Mouse (Mus musculus): ENCODE measurements around the gene Ndufa6. TPM values are rescaled to one million over a fixed set of nuclear protein-coding genes. Genes with fewer than 3 reads are reported as not detected.
A peak's percentile ranks its signal among the peaks of the same experiment; 100 is the strongest.
"Not testable (repeated sequence)": the region's sequence is repeated elsewhere in the genome, so short reads cannot be mapped to it uniquely, and the experiment has no call there.

Gene Ndufa6
- polyA plus RNA-seq (2016; fragmentation: Nextera tagmentation; extraction: Ambion mirVana): 475 and 496 TPM in 2 replicates

- Histone ChIP-seq H3K27me3 (replicated peaks) (no peaks in the 10 kb centered on the region), H3K9me3 (replicated peaks) (no peaks in the 10 kb centered on the region), H3K27ac (ENCODE audit: poor library complexity, severe bottlenecking) (peak within 1 kb of the TSS; percentile 89), H3K4me2 (peak within 1 kb of the TSS; percentile 88), H3K4me3 (peak within 1 kb of the TSS; percentile 97), H3K36me3 (peaks cover 19% of the 10 kb centered on the region), H3K4me1 (replicated peaks) (peaks cover 31% of the 10 kb centered on the region), H3K9ac (peak within 1 kb of the TSS; percentile 99)
- 2% methylated on average over 57 of the region's 57 CpGs for WGBS
- ATAC-seq (ENCODE audit: insufficient number of reproducible peaks, low FRiP score): peak; percentile 98
These were observed at the start of gene Ndufa6 for GRCm38 (mm10) chr15:82354126-82354945. Ndufa6 (minus strand) TSS chr15:82354322.

- H3K4me1 ChIP-seq (replicated peaks): no peaks in the 10 kb centered on the region
- ATAC-seq (ENCODE audit: insufficient number of reproducible peaks, low FRiP score): no peak
- H3K36me3 ChIP-seq: no peaks in the 10 kb centered on the region
- H3K9ac ChIP-seq: no peak overlapping the region
- no peaks in the 10 kb centered on the region for H3K9me3 ChIP-seq (replicated peaks)
- H3K4me3 ChIP-seq: no peak overlapping the region
- whole genome bisulfite sequencing: 84% methylated on average over 9 of the region's 9 CpGs
- no peak overlapping the region for H3K4me2 ChIP-seq
- no peak overlapping the region for H3K27ac ChIP-seq (ENCODE audit: poor library complexity, severe bottlenecking)
- H3K27me3 ChIP-seq (replicated peaks): no peaks in the 10 kb centered on the region
These were observed 49.5 kb upstream of the Ndufa6 start for GRCm38 (mm10) chr15:82403606-82404005.

- H3K36me3 ChIP-seq: no peaks in the 10 kb centered on the region
- no peak overlapping the region for H3K4me3 ChIP-seq
- ATAC-seq (ENCODE audit: insufficient number of reproducible peaks, low FRiP score): no peak
- no peak overlapping the region for H3K4me2 ChIP-seq
- H3K9ac ChIP-seq: no peak overlapping the region
- no peaks in the 10 kb centered on the region for H3K27me3 ChIP-seq (replicated peaks)
- H3K27ac ChIP-seq (ENCODE audit: poor library complexity, severe bottlenecking): no peak overlapping the region
- no peaks in the 10 kb centered on the region for H3K9me3 ChIP-seq (replicated peaks)
- 72% methylated on average over 6 of the region's 6 CpGs for WGBS
- no peaks in the 10 kb centered on the region for H3K4me1 ChIP-seq (replicated peaks)
These were observed 48.6 kb upstream of the Ndufa6 start for GRCm38 (mm10) chr15:82402741-82403140.

GRCm38 (mm10) chr15:82402106-82402505 is 48.0 kb upstream of the Ndufa6 start:
- Histone ChIP-seq H3K36me3 (no peaks in the 10 kb centered on the region), H3K4me1 (replicated peaks) (no peaks in the 10 kb centered on the region), H3K9me3 (replicated peaks) (no peaks in the 10 kb centered on the region), H3K27me3 (replicated peaks) (no peaks in the 10 kb centered on the region), H3K4me2 (no peak overlapping the region), H3K9ac (no peak overlapping the region), H3K4me3 (no peak overlapping the region), H3K27ac (ENCODE audit: poor library complexity, severe bottlenecking) (no peak overlapping the region)
- ATAC-seq (ENCODE audit: insufficient number of reproducible peaks, low FRiP score): no peak

GRCm38 (mm10) chr15:82401516-82401915 is 47.4 kb upstream of the Ndufa6 start:
- no peaks in the 10 kb centered on the region for H3K4me1 ChIP-seq (replicated peaks)
- H3K4me2 ChIP-seq: no peak overlapping the region
- no peak overlapping the region for H3K9ac ChIP-seq
- H3K36me3 ChIP-seq: no peaks in the 10 kb centered on the region
- H3K27ac ChIP-seq (ENCODE audit: poor library complexity, severe bottlenecking): no peak overlapping the region
- no peaks in the 10 kb centered on the region for H3K9me3 ChIP-seq (replicated peaks)
- WGBS: 58% methylated on average over 2 of the region's 2 CpGs
- H3K27me3 ChIP-seq (replicated peaks): no peaks in the 10 kb centered on the region
- ATAC-seq (ENCODE audit: insufficient number of reproducible peaks, low FRiP score): no peak
- no peak overlapping the region for H3K4me3 ChIP-seq

- not testable (repeated sequence) for ATAC-seq (ENCODE audit: insufficient number of reproducible peaks, low FRiP score)
- WGBS: 75% methylated on average over 3 of the region's 3 CpGs
These were observed 41.8 kb upstream of the Ndufa6 start for GRCm38 (mm10) chr15:82395955-82396354.

GRCm38 (mm10) chr15:82393922-82394321 is 39.8 kb upstream of the Ndufa6 start, which contains the start of gene Cyp2d11:
Cyp2d11 (minus strand) TSS chr15:82394022.
- not testable (repeated sequence) for H3K9me3 ChIP-seq (replicated peaks); H3K27ac ChIP-seq (ENCODE audit: poor library complexity, severe bottlenecking); H3K27me3 ChIP-seq (replicated peaks); H3K4me1 ChIP-seq (replicated peaks); H3K4me2 ChIP-seq; ATAC-seq (ENCODE audit: insufficient number of reproducible peaks, low FRiP score); H3K36me3 ChIP-seq; H3K9ac ChIP-seq; H3K4me3 ChIP-seq
- WGBS: 74% methylated on average over 2 of the region's 2 CpGs

More at GRCm38 (mm10) chr15:82395955-82396354, 41.8 kb upstream of the Ndufa6 start:
- not testable (repeated sequence) for H3K9me3 ChIP-seq (replicated peaks); H3K27me3 ChIP-seq (replicated peaks); H3K9ac ChIP-seq; H3K27ac ChIP-seq (ENCODE audit: poor library complexity, severe bottlenecking); H3K4me3 ChIP-seq; H3K36me3 ChIP-seq; H3K4me2 ChIP-seq; H3K4me1 ChIP-seq (replicated peaks)

GRCm38 (mm10) chr15:82389916-82390315 is 35.8 kb upstream of the Ndufa6 start:
- H3K27ac ChIP-seq (ENCODE audit: poor library complexity, severe bottlenecking); ATAC-seq (ENCODE audit: insufficient number of reproducible peaks, low FRiP score); H3K4me3 ChIP-seq; H3K4me2 ChIP-seq; H3K9ac ChIP-seq; H3K27me3 ChIP-seq (replicated peaks); H3K36me3 ChIP-seq; H3K4me1 ChIP-seq (replicated peaks); H3K9me3 ChIP-seq (replicated peaks): not testable (repeated sequence)
- 88% methylated on average over 10 of the region's 10 CpGs for WGBS

GRCm38 (mm10) chr15:82385729-82386128 is 31.6 kb upstream of the Ndufa6 start:
- no peak overlapping the region for H3K4me3 ChIP-seq
- H3K9ac ChIP-seq: no peak overlapping the region
- no peaks in the 10 kb centered on the region for H3K9me3 ChIP-seq (replicated peaks)
- WGBS: 81% methylated on average over 2 of the region's 2 CpGs
- no peaks in the 10 kb centered on the region for H3K36me3 ChIP-seq
- H3K27me3 ChIP-seq (replicated peaks): no peaks in the 10 kb centered on the region
- H3K27ac ChIP-seq (ENCODE audit: poor library complexity, severe bottlenecking): no peak overlapping the region
- ATAC-seq (ENCODE audit: insufficient number of reproducible peaks, low FRiP score): no peak
- peaks cover 5% of the 10 kb centered on the region; the same call in 1 of the 2 replicates for H3K4me1 ChIP-seq (replicated peaks)
- no peak overlapping the region for H3K4me2 ChIP-seq

GRCm38 (mm10) chr15:82382441-82382840 is 28.3 kb upstream of the Ndufa6 start:
- ATAC-seq (ENCODE audit: insufficient number of reproducible peaks, low FRiP score): no peak
- 88% methylated on average over 2 of the region's 2 CpGs for WGBS

GRCm38 (mm10) chr15:82380714-82381062 is 26.6 kb upstream of the Ndufa6 start:
- peaks cover 39% of the 10 kb centered on the region for H3K4me1 ChIP-seq (replicated peaks)
- H3K27me3 ChIP-seq (replicated peaks): no peaks in the 10 kb centered on the region
- no peak for ATAC-seq (ENCODE audit: insufficient number of reproducible peaks, low FRiP score)
- H3K9ac ChIP-seq: peak overlapping the region; percentile 72; the same call in 1 of the 2 replicates
- H3K9me3 ChIP-seq (replicated peaks): no peaks in the 10 kb centered on the region
- H3K36me3 ChIP-seq: no peaks in the 10 kb centered on the region
- peak overlapping the region; percentile 64; the same call in 1 of the 2 replicates for H3K27ac ChIP-seq (ENCODE audit: poor library complexity, severe bottlenecking)
- 35% methylated on average over 7 of the region's 7 CpGs for WGBS
- H3K4me2 ChIP-seq: peak overlapping the region; percentile 76
- H3K4me3 ChIP-seq: peak overlapping the region; percentile 50

More at GRCm38 (mm10) chr15:82382441-82382840, 28.3 kb upstream of the Ndufa6 start:
- Histone ChIP-seq H3K9ac (no peak overlapping the region), H3K9me3 (replicated peaks) (no peaks in the 10 kb centered on the region), H3K4me1 (replicated peaks) (peaks cover 26% of the 10 kb centered on the region), H3K4me2 (no peak overlapping the region), H3K36me3 (no peaks in the 10 kb centered on the region), H3K27me3 (replicated peaks) (no peaks in the 10 kb centered on the region), H3K4me3 (no peak overlapping the region), H3K27ac (ENCODE audit: poor library complexity, severe bottlenecking) (no peak overlapping the region)

Measured in heart, embryonic 12.5 days (tissue).